Mouse (Mus musculus): ENCODE measurements around the gene Map4k1. TPM values are rescaled to one million over a fixed set of nuclear protein-coding genes. Genes with fewer than 3 reads are reported as not detected.

Map4k1 gene
- polyA plus RNA-seq, 1 experiment from 2014 or later, result 2.8 TPM

- H3K9me3 ChIP-seq (replicated peaks), result no peaks in the 10 kb centered on the region
- H3K4me1 ChIP-seq (replicated peaks), result peaks cover 95% of the 10 kb centered on the region
- H3K27me3 ChIP-seq, result no peaks in the 10 kb centered on the region
- 11% methylated on average over 10 of the region's 10 CpGs for WGBS
- ATAC-seq (replicated peaks; ENCODE audit: insufficient number of reproducible peaks, insufficient read depth, low FRiP score, low read depth), result peak; percentile 88
- H3K9ac ChIP-seq, result peak overlapping the region; percentile 46
- peak overlapping the region; percentile 5; the same call in 1 of the 2 replicates for H3K4me3 ChIP-seq
- H3K36me3 ChIP-seq, result no peaks in the 10 kb centered on the region
- peak overlapping the region; percentile 97 for H3K27ac ChIP-seq
- H3K4me2 ChIP-seq, result peak overlapping the region; percentile 45
These were observed 36.2 kb upstream of the Map4k1 start for GRCm38 (mm10) chr7:28945416-28946270.

GRCm38 (mm10) chr7:28946271-28946610 is 35.6 kb upstream of the Map4k1 start:
- Histone ChIP-seq H3K4me3 (no peak overlapping the region), H3K9me3 (replicated peaks) (no peaks in the 10 kb centered on the region), H3K4me2 (no peak overlapping the region), H3K27me3 (no peaks in the 10 kb centered on the region), H3K36me3 (no peaks in the 10 kb centered on the region), H3K27ac (peak overlapping the region; percentile 97), H3K4me1 (replicated peaks) (peaks cover 95% of the 10 kb centered on the region), H3K9ac (0 out of 2 replicates have a peak overlapping the region, but pooled peaks have one; percentile 10)
- ATAC-seq (replicated peaks; ENCODE audit: insufficient number of reproducible peaks, insufficient read depth, low FRiP score, low read depth), result peak; percentile 17
- WGBS, result 13% methylated on average over 1 of the region's 1 CpGs

DNA sequence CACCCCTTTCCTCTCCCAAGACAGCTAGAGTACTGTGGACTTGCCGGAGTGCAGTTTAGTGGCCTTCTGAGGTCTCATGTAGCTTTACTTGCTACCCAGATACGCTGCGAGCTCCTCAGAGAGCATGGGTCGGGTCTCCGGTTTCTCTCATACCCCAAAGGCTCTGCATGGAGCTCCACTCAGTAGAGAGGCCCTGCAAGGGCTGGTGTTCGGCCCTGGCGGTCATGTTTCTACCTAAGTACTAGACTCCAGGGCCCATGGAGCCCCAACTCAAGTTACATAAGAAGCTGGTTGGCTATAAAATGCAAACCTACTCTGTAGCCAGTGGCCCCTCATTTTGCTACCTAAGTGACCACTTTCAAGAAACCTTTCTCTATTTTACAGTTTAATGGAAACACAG is 33.1 kb upstream of the Map4k1 start:
- Histone ChIP-seq H3K9me3 (replicated peaks) (no peaks in the 10 kb centered on the region), H3K27ac (peak overlapping the region; percentile 97), H3K4me3 (no peak overlapping the region), H3K9ac (no peak overlapping the region), H3K4me2 (peak overlapping the region; percentile 19; the same call in 1 of the 2 replicates), H3K36me3 (no peaks in the 10 kb centered on the region), H3K27me3 (no peaks in the 10 kb centered on the region), H3K4me1 (replicated peaks) (peaks cover 98% of the 10 kb centered on the region)
- 74% methylated on average over 7 of the region's 7 CpGs for WGBS
- ATAC-seq (replicated peaks; ENCODE audit: insufficient number of reproducible peaks, insufficient read depth, low FRiP score, low read depth), result no peak

DNA sequence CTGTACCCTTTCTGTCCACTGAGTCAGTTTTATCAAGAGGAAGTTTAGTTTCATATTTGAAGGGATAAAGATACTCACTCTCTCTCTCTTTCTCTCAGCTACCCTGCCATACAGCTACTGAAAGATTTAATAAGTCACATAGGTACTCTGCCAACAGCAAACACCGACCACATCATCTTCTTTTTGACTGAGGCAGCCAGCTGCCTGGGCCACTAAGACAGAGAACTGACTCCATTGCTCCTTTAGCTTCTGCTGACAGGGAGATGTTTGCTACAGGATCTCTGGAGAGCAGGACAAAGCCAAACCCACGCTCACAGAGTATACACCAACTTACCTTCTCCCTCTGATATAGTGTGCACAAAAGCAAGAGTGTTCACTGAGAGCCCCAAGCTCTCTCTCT is 32.6 kb upstream of the Map4k1 start:
- peaks cover 98% of the 10 kb centered on the region for H3K4me1 ChIP-seq (replicated peaks)
- H3K27me3 ChIP-seq, result no peaks in the 10 kb centered on the region
- peak overlapping the region; percentile 23; the same call in 1 of the 2 replicates for H3K9ac ChIP-seq
- peak overlapping the region; percentile 97 for H3K27ac ChIP-seq
- H3K36me3 ChIP-seq, result no peaks in the 10 kb centered on the region
- ATAC-seq (replicated peaks; ENCODE audit: insufficient number of reproducible peaks, insufficient read depth, low FRiP score, low read depth), result no peak
- no peaks in the 10 kb centered on the region for H3K9me3 ChIP-seq (replicated peaks)
- no peak overlapping the region for H3K4me2 ChIP-seq
- WGBS, result 56% methylated on average over 2 of the region's 2 CpGs
- H3K4me3 ChIP-seq, result no peak overlapping the region

GRCm38 (mm10) chr7:28950346-28951037 is 31.4 kb upstream of the Map4k1 start:
- WGBS, result 86% methylated on average over 10 of the region's 10 CpGs

GRCm38 (mm10) chr7:28951764-28952163 is 30.1 kb upstream of the Map4k1 start:
- H3K36me3 ChIP-seq, result 0 out of 2 replicates have a peak, but pooled peaks cover 3% of the 10 kb centered on the region
- H3K27ac ChIP-seq, result peak overlapping the region; percentile 97
- 21% methylated on average over 2 of the region's 2 CpGs for WGBS
- H3K4me2 ChIP-seq, result peak overlapping the region; percentile 9; the same call in 1 of the 2 replicates
- H3K27me3 ChIP-seq, result no peaks in the 10 kb centered on the region
- H3K9ac ChIP-seq, result 0 out of 2 replicates have a peak overlapping the region, but pooled peaks have one; percentile 12
- ATAC-seq (replicated peaks; ENCODE audit: insufficient number of reproducible peaks, insufficient read depth, low FRiP score, low read depth), result no peak
- H3K4me3 ChIP-seq, result no peak overlapping the region
- peaks cover 97% of the 10 kb centered on the region for H3K4me1 ChIP-seq (replicated peaks)
- H3K9me3 ChIP-seq (replicated peaks), result no peaks in the 10 kb centered on the region

More at GRCm38 (mm10) chr7:28950346-28951037, 31.4 kb upstream of the Map4k1 start:
- H3K9me3 ChIP-seq (replicated peaks), result no peaks in the 10 kb centered on the region
- H3K27me3 ChIP-seq, result no peaks in the 10 kb centered on the region
- H3K4me1 ChIP-seq (replicated peaks), result peaks cover 97% of the 10 kb centered on the region
- no peak overlapping the region for H3K9ac ChIP-seq
- H3K4me2 ChIP-seq, result no peak overlapping the region
- no peak for ATAC-seq (replicated peaks; ENCODE audit: insufficient number of reproducible peaks, insufficient read depth, low FRiP score, low read depth)
- no peaks in the 10 kb centered on the region for H3K36me3 ChIP-seq
- peak overlapping the region; percentile 97 for H3K27ac ChIP-seq
- no peak overlapping the region for H3K4me3 ChIP-seq

DNA sequence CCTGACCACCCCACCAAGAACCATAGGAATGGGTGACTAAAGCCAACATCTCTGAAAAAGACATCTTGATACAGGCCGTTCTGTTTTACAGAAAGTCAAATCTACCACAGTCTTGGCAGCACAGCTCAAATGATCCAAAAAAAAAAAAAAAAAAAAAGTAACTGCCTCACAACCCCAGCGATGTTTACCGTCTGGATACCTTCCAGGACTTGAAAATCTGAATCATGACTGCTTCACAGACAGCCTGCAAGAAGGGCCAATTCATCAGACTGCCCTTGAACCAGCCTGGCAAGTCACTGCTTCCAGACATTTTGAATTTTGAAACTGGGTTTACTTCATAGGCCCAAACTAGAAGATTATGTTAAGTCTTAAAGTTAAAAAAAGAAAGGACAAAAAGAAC is 29.1 kb upstream of the Map4k1 start:
- no peaks in the 10 kb centered on the region for H3K27me3 ChIP-seq
- peaks cover 97% of the 10 kb centered on the region for H3K4me1 ChIP-seq (replicated peaks)
- WGBS, result 21% methylated on average over 3 of the region's 3 CpGs
- H3K4me3 ChIP-seq, result no peak overlapping the region
- peak overlapping the region; percentile 97 for H3K27ac ChIP-seq
- H3K9me3 ChIP-seq (replicated peaks), result no peaks in the 10 kb centered on the region
- 0 out of 2 replicates have a peak, but pooled peaks have one; percentile 20 for ATAC-seq (replicated peaks; ENCODE audit: insufficient number of reproducible peaks, insufficient read depth, low FRiP score, low read depth)
- H3K36me3 ChIP-seq, result 0 out of 2 replicates have a peak, but pooled peaks cover 3% of the 10 kb centered on the region
- H3K9ac ChIP-seq, result no peak overlapping the region
- H3K4me2 ChIP-seq, result no peak overlapping the region; the same call in 1 of the 2 replicates

DNA sequence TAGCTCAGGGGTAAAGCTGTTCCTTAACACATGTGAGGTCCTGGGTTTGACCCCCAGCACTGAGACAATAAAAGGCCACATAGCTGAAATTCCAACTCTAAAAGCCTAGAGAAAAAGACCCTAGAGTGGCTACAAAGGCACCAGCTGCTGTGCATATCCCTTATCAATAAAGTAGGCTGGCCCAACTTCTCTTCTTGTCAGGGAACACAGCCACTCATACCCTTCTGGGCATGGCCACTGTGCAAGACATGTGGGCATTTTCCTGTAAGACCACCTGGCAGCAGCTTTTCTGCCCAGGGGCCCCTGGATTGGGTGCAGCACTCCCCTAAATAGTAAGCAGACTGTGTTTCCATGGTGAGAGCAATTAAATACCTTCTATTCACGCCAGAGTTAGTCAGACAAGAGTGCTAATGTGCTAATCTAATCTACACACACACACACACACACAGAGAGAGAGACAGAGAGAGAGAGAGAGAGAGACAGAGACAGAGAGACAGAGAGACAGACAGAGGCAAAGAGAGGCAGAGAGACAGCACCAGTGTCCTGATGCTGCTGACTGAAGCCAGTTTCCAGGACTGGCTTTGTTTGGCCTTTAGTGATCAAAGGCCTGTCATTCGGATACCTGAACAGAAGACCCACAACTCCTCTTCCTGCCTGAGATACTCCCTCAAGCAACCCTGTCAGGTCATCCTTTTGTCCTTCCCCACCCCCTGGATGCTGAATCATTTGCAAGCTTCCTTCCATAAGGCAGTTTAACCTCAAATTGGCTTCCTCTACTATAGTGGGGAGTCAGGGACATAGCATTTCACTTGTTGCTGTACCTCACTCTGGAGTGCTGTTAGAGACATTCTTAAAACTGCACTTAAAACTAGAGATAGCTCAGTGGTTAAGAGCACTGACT is 28.1 kb upstream of the Map4k1 start:
- Histone ChIP-seq H3K9me3 (replicated peaks) (no peaks in the 10 kb centered on the region), H3K4me1 (replicated peaks) (peaks cover 97% of the 10 kb centered on the region), H3K4me2 (peak overlapping the region; percentile 24), H3K27me3 (no peaks in the 10 kb centered on the region), H3K9ac (peak overlapping the region; percentile 33; the same call in 1 of the 2 replicates), H3K36me3 (0 out of 2 replicates have a peak, but pooled peaks cover 3% of the 10 kb centered on the region), H3K4me3 (no peak overlapping the region), H3K27ac (peak overlapping the region; percentile 97)
- 0 out of 2 replicates have a peak, but pooled peaks have one; percentile 19 for ATAC-seq (replicated peaks; ENCODE audit: insufficient number of reproducible peaks, insufficient read depth, low FRiP score, low read depth)
- 8% methylated on average over 2 of the region's 2 CpGs for WGBS

DNA sequence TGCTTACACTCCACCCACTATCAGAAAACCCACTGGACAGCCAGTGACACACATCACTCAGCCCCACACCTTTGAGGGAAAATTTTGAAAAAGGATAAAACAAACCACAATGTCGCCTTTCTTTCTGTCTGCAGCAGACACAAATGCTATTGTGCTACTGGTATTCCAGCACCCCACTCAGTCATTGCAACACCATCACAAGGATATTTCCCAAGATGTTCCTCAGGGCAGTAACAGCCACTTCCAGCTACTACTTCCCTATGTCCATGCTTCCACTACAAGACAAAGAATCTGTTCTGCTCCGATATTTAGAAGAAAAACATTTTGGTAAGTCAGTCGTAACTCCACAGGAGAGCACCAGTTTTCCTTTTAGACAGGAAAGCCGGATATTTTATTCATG is 27.1 kb upstream of the Map4k1 start:
- Histone ChIP-seq H3K4me1 (replicated peaks) (peaks cover 97% of the 10 kb centered on the region), H3K4me2 (peak overlapping the region; percentile 17; the same call in 1 of the 2 replicates), H3K9ac (0 out of 2 replicates have a peak overlapping the region, but pooled peaks have one; percentile 5), H3K4me3 (no peak overlapping the region), H3K27ac (peak overlapping the region; percentile 97), H3K36me3 (0 out of 2 replicates have a peak, but pooled peaks cover 3% of the 10 kb centered on the region), H3K27me3 (no peaks in the 10 kb centered on the region), H3K9me3 (replicated peaks) (no peaks in the 10 kb centered on the region)
- WGBS, result 77% methylated on average over 4 of the region's 4 CpGs
- ATAC-seq (replicated peaks; ENCODE audit: insufficient number of reproducible peaks, insufficient read depth, low FRiP score, low read depth), result no peak

GRCm38 (mm10) chr7:28955295-28955897 is 26.5 kb upstream of the Map4k1 start:
- Histone ChIP-seq H3K27ac (peak overlapping the region; percentile 97), H3K9me3 (replicated peaks) (no peaks in the 10 kb centered on the region), H3K4me3 (no peak overlapping the region), H3K9ac (peak overlapping the region; percentile 36), H3K4me2 (peak overlapping the region; percentile 17; the same call in 1 of the 2 replicates), H3K4me1 (replicated peaks) (peaks cover 98% of the 10 kb centered on the region), H3K27me3 (no peaks in the 10 kb centered on the region), H3K36me3 (0 out of 2 replicates have a peak, but pooled peaks cover 3% of the 10 kb centered on the region)
- WGBS, result 27% methylated on average over 5 of the region's 5 CpGs
- ATAC-seq (replicated peaks; ENCODE audit: insufficient number of reproducible peaks, insufficient read depth, low FRiP score, low read depth), result no peak

All from heart, embryonic 15.5 days (tissue).